Mouse (Mus musculus) E14TG2a.4 (cell line): ENCODE measurements around the gene St3gal4.

ENCODE experiments used
- H3K27me3 ChIP-seq: 2 replicates; pipeline ENCODE4 v1.6.1; 2014; ENCODE audit warnings: low read length, control low read depth; ENCODE audit not compliant: insufficient read depth
- H3K36me3 ChIP-seq: 2 replicates; pipeline ENCODE4 v1.6.1; 2014; ENCODE audit warnings: low read length, control low read depth; ENCODE audit not compliant: insufficient read depth
- H3K4me1 ChIP-seq: replicated peaks from 2 replicates; pipeline ENCODE4 v1.6.1; 2014; ENCODE audit warnings: low read depth, low read length, control low read depth
- H3K4me3 ChIP-seq: replicated peaks from 2 replicates; pipeline ENCODE4 v1.5.1; 2014; ENCODE audit warnings: mild to moderate bottlenecking, low read length
- H3K9me3 ChIP-seq: 2 replicates; pipeline ENCODE4 v1.6.1; 2014; ENCODE audit warnings: low read length, control low read depth
- CTCF ChIP-seq: conservative IDR thresholded peaks from 2 replicates; pipeline ENCODE4 v1.5.1; 2014; ENCODE audit warnings: low read length
- NANOG ChIP-seq: IDR thresholded peaks from 2 replicates; pipeline ENCODE4 v1.6.1; 2014; ENCODE audit warnings: borderline replicate concordance, low read length, mixed read lengths
- POU5F1 ChIP-seq: IDR thresholded peaks from 2 replicates; pipeline ENCODE4 v1.6.1; 2014; ENCODE audit warnings: low read length, borderline replicate concordance

St3gal4 gene

DNA sequence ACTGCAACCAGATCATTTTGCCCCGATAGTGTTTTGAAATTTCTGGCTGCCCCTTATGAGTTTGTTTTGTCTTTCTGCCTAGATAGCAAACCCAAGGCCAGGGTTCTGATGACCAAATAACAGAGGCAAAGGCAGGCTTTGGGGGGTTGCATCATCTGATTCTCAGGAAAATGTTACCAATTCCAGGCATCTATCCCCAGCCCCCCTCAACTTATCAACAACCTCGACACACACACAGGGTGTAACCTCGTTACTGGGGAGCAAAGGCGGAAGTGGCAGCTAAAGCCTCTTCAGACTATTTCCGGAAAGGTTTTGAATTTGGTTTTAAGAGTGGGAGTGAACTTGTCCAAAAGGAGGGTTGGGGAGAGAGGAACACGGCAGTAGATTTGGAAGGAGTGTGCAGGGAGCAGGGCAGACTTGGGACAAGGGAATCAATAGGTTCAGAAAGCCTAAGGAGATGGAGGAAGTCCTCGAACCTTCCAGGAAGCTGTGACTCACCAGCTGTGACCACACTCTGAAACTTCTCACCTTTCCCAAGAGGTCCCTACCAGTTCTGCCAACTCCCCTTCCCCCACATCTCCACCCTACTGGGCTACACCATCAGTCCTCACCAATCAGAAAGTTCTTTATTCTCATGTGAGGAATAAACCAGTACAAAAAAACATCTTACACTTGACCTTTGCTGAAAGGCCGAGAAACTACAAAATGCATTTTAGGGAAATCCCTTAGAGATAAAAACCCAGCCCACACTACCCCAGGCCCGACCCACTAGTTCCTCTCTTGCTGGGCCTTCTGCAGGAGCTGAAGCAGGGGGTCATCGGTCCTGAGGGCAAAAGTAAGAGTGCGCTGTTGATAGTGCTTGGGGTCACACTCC is 5.0 kb upstream of the St3gal4 start:
- H3K27me3 ChIP-seq, result peaks cover 3% of the 10 kb centered on the region; the same call in 1 of the 2 replicates
- no peaks in the 10 kb centered on the region for H3K9me3 ChIP-seq
- H3K4me1 ChIP-seq, result peaks cover 17% of the 10 kb centered on the region
- no peak overlapping the region for H3K4me3 ChIP-seq
- peaks cover 80% of the 10 kb centered on the region for H3K36me3 ChIP-seq
- TF ChIP-seq NANOG (no peak), CTCF (no peak), POU5F1 (no peak)

DNA sequence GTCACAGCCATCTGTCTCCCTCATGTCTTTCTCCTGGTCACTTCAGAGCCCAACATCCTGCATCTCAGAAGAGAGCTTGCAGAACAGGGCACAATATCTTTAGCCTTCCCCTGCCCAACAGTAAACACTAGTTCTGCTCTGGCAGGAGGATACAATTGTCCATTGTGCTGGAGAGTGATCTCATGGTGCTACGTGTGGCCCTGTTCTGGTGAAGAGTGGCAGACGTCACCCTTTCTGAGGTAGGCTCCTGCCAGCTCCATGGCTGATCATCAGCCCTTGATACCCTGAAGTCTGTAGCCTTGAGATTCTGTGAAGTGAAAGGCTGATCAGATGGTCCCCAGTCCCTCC is 4.4 kb upstream of the St3gal4 start:
- Histone ChIP-seq H3K36me3 (peaks cover 74% of the 10 kb centered on the region), H3K4me3 (no peak overlapping the region), H3K27me3 (peaks cover 6% of the 10 kb centered on the region; the same call in 1 of the 2 replicates), H3K9me3 (no peaks in the 10 kb centered on the region), H3K4me1 (peaks cover 13% of the 10 kb centered on the region)
- TF ChIP-seq CTCF (no peak), NANOG (no peak), POU5F1 (no peak)

DNA sequence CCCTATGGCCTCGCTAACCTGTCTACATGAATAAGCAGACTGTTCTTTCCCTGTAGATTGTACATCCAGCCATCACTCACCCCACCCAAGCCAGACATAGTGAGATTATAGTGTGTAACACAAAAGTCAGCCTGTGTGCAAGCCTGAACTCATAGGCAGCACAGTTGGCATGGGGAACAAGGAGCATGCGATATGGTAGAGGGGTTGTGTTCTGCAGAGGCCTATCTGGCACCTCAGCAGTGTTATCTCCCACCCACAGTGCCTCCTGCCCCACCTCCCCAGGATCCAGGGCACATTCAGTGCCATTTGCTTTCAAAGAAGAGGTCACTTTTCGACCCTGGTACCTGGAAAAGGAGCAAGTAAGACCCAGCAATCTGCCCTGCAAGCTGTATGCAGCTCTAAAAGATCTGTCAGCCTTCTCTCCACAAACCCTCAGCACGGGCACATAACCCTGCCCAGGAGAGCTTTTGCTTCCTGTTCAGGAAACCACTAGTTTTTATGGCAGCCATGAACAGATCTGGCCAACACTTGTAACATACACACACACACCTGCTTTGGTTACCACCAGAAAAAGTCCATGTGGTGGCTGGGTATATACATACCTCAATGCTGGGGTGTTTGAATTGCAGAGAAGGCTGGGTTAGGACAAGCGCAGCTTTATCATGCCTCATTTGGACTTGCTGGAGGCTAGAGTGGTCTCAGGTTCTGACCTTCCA is 3.6 kb upstream of the St3gal4 start:
- Histone ChIP-seq H3K27me3 (peaks cover 6% of the 10 kb centered on the region; the same call in 1 of the 2 replicates), H3K9me3 (peaks cover 5% of the 10 kb centered on the region; the same call in 1 of the 2 replicates), H3K4me3 (no peak overlapping the region), H3K36me3 (peaks cover 67% of the 10 kb centered on the region), H3K4me1 (peaks cover 15% of the 10 kb centered on the region)
- TF ChIP-seq POU5F1, result no peak
- no peak for TF ChIP-seq CTCF
- TF ChIP-seq NANOG, result no peak

DNA sequence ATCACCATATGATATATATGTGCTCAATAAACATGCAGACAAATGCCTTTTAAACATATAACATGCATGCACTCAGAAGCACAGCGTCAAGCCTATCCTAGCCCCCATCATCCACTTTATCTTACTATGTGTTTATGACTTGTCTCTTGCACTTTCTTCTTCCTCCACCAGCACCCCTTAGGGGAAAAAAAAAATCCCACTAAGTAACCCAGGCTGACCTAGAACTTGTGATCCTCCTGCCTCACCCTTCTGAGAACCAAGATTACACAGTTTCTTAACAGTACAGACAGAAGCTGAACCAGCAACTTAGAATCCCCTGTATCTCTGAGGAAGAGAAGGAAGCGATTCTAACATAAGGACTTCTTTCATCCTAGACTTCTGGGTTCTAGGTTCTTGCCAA is 505 bp downstream of the St3gal4 start:
- H3K27me3 ChIP-seq, result peaks cover 23% of the 10 kb centered on the region
- peaks cover 25% of the 10 kb centered on the region for H3K36me3 ChIP-seq
- TF ChIP-seq CTCF (no peak), NANOG (no peak), POU5F1 (no peak)
- peaks cover 32% of the 10 kb centered on the region for H3K4me1 ChIP-seq
- peaks cover 9% of the 10 kb centered on the region for H3K9me3 ChIP-seq
- H3K4me3 ChIP-seq, result no peak overlapping the region

DNA sequence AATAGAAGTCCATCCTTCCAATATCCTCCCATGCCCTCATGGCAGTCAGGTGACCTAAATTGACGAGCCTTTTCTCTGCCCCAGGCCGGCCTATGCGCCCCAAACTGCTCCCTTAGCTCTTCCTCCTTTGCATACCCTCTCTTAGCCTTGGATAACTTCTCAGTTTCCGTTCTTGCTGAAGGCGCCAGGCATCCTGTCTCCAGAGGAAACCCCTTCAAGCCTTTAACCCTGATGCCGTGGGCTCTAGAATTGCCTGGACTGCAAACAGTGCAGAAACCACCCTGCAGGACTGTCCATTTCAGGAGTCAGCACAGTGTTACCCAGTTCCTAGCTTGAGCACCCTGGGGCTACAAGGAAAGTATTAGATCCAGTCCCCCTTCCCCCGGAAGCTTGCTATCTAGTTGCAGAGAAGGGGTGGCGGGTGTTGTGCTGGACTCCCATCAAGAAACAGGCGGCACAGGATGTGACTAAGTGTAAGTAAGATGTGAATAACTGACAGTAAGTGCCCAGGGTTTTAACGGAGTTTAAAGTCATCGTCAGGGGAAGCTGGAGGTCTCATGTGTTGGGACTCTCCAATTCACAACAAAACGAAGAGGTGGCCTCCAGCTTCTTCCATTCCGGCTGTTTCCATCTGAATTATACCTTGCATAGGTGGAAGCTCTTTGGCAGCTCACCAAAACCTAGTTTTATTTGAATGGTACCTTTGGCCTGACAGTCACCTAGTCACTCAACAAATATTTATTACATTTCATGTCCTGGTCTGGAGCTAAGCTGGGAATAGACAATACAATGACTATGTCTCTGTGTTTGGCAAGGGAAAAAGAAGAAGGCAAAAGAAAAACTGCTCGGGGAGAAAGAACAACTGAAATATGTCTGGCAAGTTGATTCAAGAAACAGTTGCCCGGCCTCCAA is 1.4 kb downstream of the St3gal4 start:
- peaks cover 41% of the 10 kb centered on the region for H3K4me1 ChIP-seq
- peaks cover 9% of the 10 kb centered on the region for H3K9me3 ChIP-seq
- H3K36me3 ChIP-seq, result peaks cover 21% of the 10 kb centered on the region
- TF ChIP-seq NANOG (no peak), POU5F1 (peak; percentile 87)
- H3K4me3 ChIP-seq, result peak overlapping the region; percentile 90
- peaks cover 23% of the 10 kb centered on the region for H3K27me3 ChIP-seq

DNA sequence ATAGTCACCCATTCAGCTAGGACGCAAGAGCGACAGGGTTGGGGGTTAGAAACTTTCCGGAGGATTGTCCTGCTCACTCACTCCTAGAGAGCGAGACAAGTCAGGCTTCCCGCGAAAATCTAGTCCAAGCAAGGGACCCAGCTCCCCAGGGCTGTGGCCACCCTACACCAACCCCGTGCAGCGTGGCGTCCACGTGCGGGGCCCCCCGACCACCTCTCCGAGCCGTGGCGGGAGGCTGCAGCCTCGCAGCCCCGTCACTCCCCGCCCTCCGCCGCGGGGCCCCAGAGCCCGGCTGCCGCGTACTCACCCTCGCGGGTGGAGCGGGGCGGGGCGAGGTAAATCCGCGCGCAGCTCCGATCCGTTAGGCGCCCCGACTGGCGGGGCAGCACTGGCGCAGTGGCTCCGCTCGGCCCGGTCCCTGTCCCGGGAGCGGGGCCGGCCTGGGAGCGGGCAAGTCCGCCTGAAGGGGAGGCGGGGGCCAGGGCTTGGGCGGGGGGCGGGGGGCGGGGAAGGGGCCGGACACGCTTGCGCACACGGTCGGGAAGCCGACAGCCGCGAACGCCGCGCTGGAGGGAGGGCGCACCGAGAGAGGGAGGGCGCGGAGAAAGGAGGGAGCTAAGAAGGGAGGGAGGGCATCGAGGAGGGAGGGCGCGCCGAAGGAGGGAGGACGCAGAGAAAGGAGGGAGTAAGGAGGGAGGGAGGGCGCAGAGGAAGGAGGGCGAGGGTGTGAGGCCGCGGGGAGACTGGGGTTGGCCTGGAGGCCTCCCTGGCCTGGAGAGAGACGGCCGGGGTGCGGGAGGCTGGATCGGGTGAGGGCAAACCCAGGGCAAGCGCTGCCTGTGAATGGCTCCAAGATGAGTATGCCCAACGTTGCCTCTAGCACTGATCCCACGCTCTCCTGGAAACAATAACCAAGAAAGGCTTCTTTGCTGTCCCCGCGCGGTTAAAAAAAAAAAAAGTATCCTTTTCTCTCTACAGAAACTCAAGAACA is 2.4 kb downstream of the St3gal4 start:
- TF ChIP-seq CTCF (no peak), POU5F1 (no peak), NANOG (no peak)
- Histone ChIP-seq H3K27me3 (peaks cover 23% of the 10 kb centered on the region), H3K4me1 (peaks cover 49% of the 10 kb centered on the region), H3K36me3 (peaks cover 14% of the 10 kb centered on the region), H3K9me3 (peaks cover 9% of the 10 kb centered on the region), H3K4me3 (peak overlapping the region; percentile 90)

DNA sequence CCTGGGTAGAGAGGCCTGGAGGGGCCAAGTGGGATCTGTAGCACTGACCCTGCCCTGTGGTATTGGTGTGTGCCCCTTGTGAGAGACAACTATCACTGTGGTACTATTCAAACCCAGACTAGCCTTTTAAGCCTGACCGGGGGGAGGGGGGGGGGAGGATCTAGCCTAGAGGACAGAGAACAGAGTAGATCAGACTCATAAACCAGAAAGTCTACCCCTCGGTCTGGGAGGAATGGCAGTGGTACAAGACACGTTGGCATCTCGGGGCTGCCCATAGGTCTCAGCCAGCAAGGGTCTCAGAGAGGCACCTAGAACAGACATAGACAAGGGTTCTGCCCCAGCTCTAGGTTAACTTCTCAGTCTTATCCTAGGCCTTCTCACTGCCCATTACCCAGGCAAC is 3.3 kb downstream of the St3gal4 start:
- Histone ChIP-seq H3K4me3 (peak overlapping the region; percentile 90), H3K27me3 (peaks cover 23% of the 10 kb centered on the region), H3K4me1 (peaks cover 58% of the 10 kb centered on the region), H3K9me3 (peaks cover 11% of the 10 kb centered on the region), H3K36me3 (peaks cover 8% of the 10 kb centered on the region)
- no peak for TF ChIP-seq NANOG
- TF ChIP-seq CTCF, result no peak
- no peak for TF ChIP-seq POU5F1
